Mouse (Mus musculus) testis, adult 2 months (tissue): ENCODE data around the gene Ldhc. TPM values are rescaled to one million over a fixed set of nuclear protein-coding genes. Genes with fewer than 3 reads are reported as not detected.
"Not testable (repeated sequence)": the region's sequence is repeated elsewhere in the genome, so short reads cannot be mapped to it uniquely, and the experiment has no call there.

Source experiments
- H3K27ac ChIP-seq: fragments of 200-500 bp; 2 replicates; pipeline ENCODE4 v1.5.1; 2012; ENCODE audit warnings: low read depth, low read length; ENCODE audit not compliant: control insufficient read depth, insufficient read depth
- H3K27me3 ChIP-seq: fragments of 200-500 bp; 2 replicates; pipeline ENCODE4 v1.6.1; 2012; ENCODE audit warnings: mild to moderate bottlenecking, low read length, moderate library complexity; ENCODE audit not compliant: control insufficient read depth, insufficient read depth
- H3K36me3 ChIP-seq: fragments of 200-500 bp; 2 replicates; pipeline ENCODE4 v1.6.1; 2012; ENCODE audit warnings: mild to moderate bottlenecking, low read length; ENCODE audit not compliant: control insufficient read depth, insufficient read depth
- H3K4me1 ChIP-seq: fragments of 200-500 bp; 2 replicates; pipeline ENCODE4 v1.6.1; 2012; ENCODE audit warnings: low read length; ENCODE audit not compliant: control insufficient read depth, insufficient read depth
- H3K4me3 ChIP-seq: fragments of 200-500 bp; 2 replicates; pipeline ENCODE4 v1.5.1; 2012; ENCODE audit warnings: low read depth, mild to moderate bottlenecking, low read length, moderate library complexity, mixed read lengths; ENCODE audit not compliant: control insufficient read depth
- CTCF ChIP-seq: fragments of 200-500 bp; IDR thresholded peaks from 2 replicates; pipeline ENCODE4 v1.5.1; 2012; ENCODE audit warnings: low read depth, mild to moderate bottlenecking, inconsistent platforms, low read length, moderate library complexity; ENCODE audit not compliant: control insufficient read depth, insufficient read depth, insufficient replicate concordance
- POLR2A ChIP-seq: fragments of 200-500 bp; IDR thresholded peaks from 2 replicates; pipeline ENCODE4 v1.6.1; 2012; ENCODE audit warnings: low read depth, mild to moderate bottlenecking, inconsistent platforms, low read length, moderate library complexity; ENCODE audit not compliant: control insufficient read depth
- polyA plus RNA-seq: library from polyadenylated mRNA; depleted of rRNA; stranded (reverse); fragments of >200 nt; gene quantifications from 2 replicates; pipeline ENCODE4 v1.2.3, GENCODE M21; 2012

Gene Ldhc
- polyA plus RNA-seq, 1 experiment, result 3,733 TPM

- TF ChIP-seq CTCF (no peak), POLR2A (no peak)
- peaks cover 6% of the 10 kb centered on the region for H3K4me1 ChIP-seq
- H3K4me3 ChIP-seq, result no peak overlapping the region
- no peak overlapping the region for H3K27ac ChIP-seq
- H3K27me3 ChIP-seq, result no peaks in the 10 kb centered on the region
- no peaks in the 10 kb centered on the region for H3K36me3 ChIP-seq
Observed at GRCm38 (mm10) chr7:46831693-46832092, 29.3 kb upstream of the Ldhc start.

DNA sequence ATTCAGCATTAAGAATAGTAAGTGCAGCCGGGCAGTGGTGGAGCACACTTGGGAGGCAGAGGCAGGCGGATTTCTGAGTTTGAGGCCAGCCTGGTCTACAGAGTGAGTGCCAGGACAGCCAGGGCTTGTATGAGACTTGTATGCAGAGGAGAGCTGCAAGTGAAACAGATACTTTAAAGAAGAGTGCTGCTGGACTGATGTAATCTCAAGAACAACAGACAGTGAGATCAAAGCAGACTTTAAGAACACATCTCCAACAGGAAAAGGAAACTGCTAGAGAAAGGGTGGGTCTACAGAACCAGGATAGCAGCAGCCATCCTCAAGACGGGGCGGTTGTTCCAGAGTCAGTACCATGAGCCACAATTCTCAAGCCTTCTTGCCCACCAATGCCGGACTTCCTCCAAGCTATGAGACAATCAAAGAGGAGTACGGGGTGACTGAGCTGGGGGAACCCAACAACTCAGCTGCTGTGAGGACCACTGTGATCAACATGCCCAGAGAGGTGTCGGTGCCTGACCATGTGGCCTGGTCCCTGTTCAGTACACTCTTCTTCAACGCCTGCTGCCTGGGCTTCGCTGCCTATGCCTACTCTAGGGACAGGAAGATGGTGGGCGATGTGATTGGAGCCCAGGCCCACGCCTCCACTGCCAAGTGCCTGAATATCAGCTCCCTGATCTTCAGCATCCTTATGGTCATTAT lies 28.7 kb upstream of the Ldhc start:
- not testable (repeated sequence) for H3K4me3 ChIP-seq, H3K27ac ChIP-seq, H3K27me3 ChIP-seq, H3K36me3 ChIP-seq, H3K4me1 ChIP-seq

DNA sequence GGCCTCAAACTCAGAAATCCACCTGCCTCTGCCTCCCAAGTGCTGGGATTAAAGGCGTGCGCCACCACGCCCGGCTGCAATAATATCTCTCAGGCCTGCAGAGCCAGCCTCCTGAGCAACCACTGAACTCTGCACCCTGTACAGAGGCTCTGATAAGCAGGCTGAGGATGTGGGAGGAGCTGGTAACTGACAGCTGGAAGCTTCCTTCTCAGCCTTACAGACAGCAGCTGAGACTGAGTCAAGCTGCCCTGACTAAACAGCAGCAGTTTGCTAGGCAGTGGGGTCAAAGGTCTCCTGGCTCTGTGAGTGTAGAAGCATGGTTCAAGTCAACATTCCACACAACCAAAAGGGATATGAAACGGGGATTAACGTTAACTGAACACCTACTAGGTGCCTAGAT lies 27.7 kb upstream of the Ldhc start:
- peaks cover 8% of the 10 kb centered on the region for H3K4me1 ChIP-seq
- no peaks in the 10 kb centered on the region for H3K36me3 ChIP-seq
- H3K27me3 ChIP-seq, result no peaks in the 10 kb centered on the region
- H3K27ac ChIP-seq, result no peak overlapping the region
- TF ChIP-seq CTCF, result no peak
- TF ChIP-seq POLR2A, result no peak
- no peak overlapping the region for H3K4me3 ChIP-seq

DNA sequence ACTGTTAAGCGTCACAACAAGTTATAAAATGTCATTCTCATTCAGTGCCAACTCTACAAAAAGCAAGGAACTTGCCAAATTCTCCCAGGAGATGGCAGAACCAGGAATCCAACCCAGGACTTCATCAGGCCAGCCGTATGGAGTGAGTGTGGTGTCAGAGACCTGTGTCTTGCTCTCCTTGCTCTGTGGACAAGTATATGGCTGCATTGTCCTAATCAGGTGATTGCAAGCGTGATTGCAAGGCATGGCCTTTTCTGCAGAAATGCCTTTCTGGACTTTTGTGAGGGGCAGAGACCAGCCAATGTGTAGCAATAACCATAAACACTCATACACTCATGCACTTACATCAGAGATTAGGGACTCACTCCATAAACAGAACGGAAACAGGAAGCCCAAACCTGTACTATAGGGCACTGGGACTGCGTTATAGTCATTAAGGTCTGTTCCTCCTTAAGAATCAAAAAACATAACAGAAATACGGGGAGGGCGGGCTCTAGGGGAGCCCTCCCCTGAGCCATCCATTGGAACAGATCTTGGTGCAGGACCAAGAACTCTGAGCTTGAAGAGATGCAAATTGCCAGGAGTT lies 27.2 kb upstream of the Ldhc start:
- TF ChIP-seq POLR2A (no peak), CTCF (no peak)
- Histone ChIP-seq H3K36me3 (no peaks in the 10 kb centered on the region), H3K27ac (no peak overlapping the region), H3K27me3 (no peaks in the 10 kb centered on the region), H3K4me1 (peaks cover 9% of the 10 kb centered on the region), H3K4me3 (no peak overlapping the region)

- H3K27ac ChIP-seq, result no peak overlapping the region
- H3K4me1 ChIP-seq, result peaks cover 14% of the 10 kb centered on the region
- H3K27me3 ChIP-seq, result no peaks in the 10 kb centered on the region
- H3K4me3 ChIP-seq, result no peak overlapping the region
- TF ChIP-seq POLR2A (no peak), CTCF (no peak)
- no peaks in the 10 kb centered on the region for H3K36me3 ChIP-seq
Observed at GRCm38 (mm10) chr7:46834994-46835610, 25.9 kb upstream of the Ldhc start.

DNA sequence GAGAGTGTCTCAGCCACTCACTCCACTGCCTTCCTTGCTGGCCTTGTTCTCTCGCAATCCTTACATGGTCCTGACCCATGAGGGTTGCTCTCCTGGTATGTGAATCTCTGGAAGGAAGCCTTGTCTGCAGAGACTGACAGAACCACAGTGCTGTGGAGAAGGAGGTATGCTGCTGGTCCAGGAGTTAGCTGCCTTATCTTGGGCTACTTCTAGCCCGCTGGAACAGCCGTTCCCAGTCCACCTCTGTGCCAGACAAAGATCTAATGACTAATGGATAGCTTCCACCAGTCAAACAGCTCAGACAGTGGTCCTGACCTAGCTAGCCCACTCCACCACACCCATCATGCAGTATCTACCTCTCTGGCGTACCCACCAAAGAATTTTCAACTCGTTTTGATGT lies 24.6 kb upstream of the Ldhc start:
- Histone ChIP-seq H3K4me1 (peaks cover 13% of the 10 kb centered on the region), H3K4me3 (no peak overlapping the region), H3K27ac (no peak overlapping the region), H3K27me3 (no peaks in the 10 kb centered on the region), H3K36me3 (no peaks in the 10 kb centered on the region)
- TF ChIP-seq POLR2A (no peak), CTCF (no peak)

DNA sequence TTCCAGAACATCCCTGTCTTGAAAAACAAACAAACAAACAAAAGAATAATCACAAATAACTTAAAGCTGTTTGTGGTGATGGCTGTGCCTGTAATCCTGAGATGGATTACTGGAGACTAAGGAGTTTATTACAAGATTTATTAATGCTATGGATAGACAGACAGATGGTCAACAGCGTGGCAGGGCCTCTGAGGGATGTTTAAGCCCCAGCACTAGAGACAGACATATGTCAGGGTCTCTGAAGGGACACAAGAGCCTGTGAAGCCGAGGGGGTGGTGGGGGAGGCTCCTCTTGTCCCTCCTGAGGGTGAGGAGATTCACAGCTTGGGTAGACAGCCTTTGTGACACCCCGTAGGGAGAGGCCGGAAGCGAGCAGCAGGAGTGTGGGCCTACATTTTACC lies 23.9 kb upstream of the Ldhc start:
- H3K27me3 ChIP-seq, result no peaks in the 10 kb centered on the region
- TF ChIP-seq POLR2A (no peak), CTCF (no peak)
- no peak overlapping the region for H3K27ac ChIP-seq
- H3K36me3 ChIP-seq, result no peaks in the 10 kb centered on the region
- peaks cover 13% of the 10 kb centered on the region for H3K4me1 ChIP-seq
- no peak overlapping the region for H3K4me3 ChIP-seq
